Mouse (Mus musculus) forebrain, embryonic 15.5 days (tissue): ENCODE results near the gene Tbc1d23. TPM values are rescaled to one million over a fixed set of nuclear protein-coding genes. Genes with fewer than 3 reads are reported as not detected.

ENCODE experiments used
- ATAC-seq: fragments of 200-750 bp; cut with Nextera tagmentation; replicated peaks from 2 replicates; pipeline ENCODE4 v1.8.0; 2017; ENCODE audit warnings: mild to moderate bottlenecking, moderate TSS enrichment, moderate library complexity
- H3K27ac ChIP-seq: fragments of 300-500 bp; sonication (generic); replicated peaks from 2 replicates; pipeline ENCODE4 v1.5.1; 2015; ENCODE audit warnings: mild to moderate bottlenecking, inconsistent platforms
- H3K27me3 ChIP-seq: fragments of 300-500 bp; sonication (generic); 2 replicates; pipeline ENCODE4 v1.6.1; 2015; ENCODE audit warnings: inconsistent platforms
- H3K36me3 ChIP-seq: fragments of 300-500 bp; sonication (generic); 2 replicates; pipeline ENCODE4 v1.6.1; 2015; ENCODE audit warnings: mild to moderate bottlenecking, inconsistent platforms
- H3K4me1 ChIP-seq: fragments of 300-500 bp; sonication (generic); 2 replicates; pipeline ENCODE4 v1.6.1; 2015; ENCODE audit warnings: inconsistent platforms
- H3K4me2 ChIP-seq: fragments of 300-500 bp; sonication (generic); replicated peaks from 2 replicates; pipeline ENCODE4 v1.6.1; 2015; ENCODE audit warnings: mild to moderate bottlenecking, inconsistent platforms
- H3K4me3 ChIP-seq: fragments of 300-500 bp; sonication (generic); 2 replicates; pipeline ENCODE4 v1.5.1; 2015; ENCODE audit warnings: mild to moderate bottlenecking, inconsistent platforms
- H3K9ac ChIP-seq: fragments of 300-500 bp; sonication (generic); replicated peaks from 2 replicates; pipeline ENCODE4 v1.6.1; 2015; ENCODE audit warnings: mild to moderate bottlenecking, inconsistent platforms
- H3K9me3 ChIP-seq: fragments of 300-500 bp; sonication (generic); 2 replicates; pipeline ENCODE4 v1.6.1; 2016; ENCODE audit warnings: inconsistent platforms
- WGBS: fragments of 180-500 bp; shearing (Covaris S2); methylation state at CpG from one replicate; pipeline ENCODE4 v1.1.7; 2015; ENCODE audit warnings: mixed read lengths; 5-methylcytosine and 5-hydroxymethylcytosine counted together
- polyA plus RNA-seq: library from polyadenylated mRNA; unstranded; fragments of >200 nt; fragmentation: Nextera tagmentation; extraction: Ambion mirVana; gene quantifications from 2 replicates; pipeline ENCODE4 v1.2.1, GENCODE M21; 2015

Gene Tbc1d23
- polyA plus RNA-seq, 1 experiment from 2014 or later: 33.7 TPM

DNA sequence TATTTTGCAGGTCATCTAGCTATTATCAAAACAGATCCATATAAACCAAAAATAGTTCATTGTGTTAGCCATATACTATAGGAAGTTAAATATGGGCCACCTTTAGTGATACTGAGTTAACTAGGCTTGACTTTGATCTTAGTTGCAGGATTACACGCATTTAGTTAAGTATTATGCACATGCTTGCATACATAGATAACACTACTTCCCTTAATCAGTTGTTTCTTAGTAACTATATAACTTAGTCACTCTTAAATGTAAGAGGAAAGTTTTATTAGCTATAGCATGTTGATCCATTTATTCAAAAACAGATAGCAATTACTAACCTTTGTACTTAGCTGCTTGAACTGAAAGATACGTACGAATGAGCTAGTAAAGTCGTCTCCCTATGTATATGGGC is 79.9 kb downstream of the Tbc1d23 start:
- no peak overlapping the region for H3K4me3 ChIP-seq
- no peak overlapping the region for H3K4me2 ChIP-seq
- 94% methylated on average over 4 of the region's 4 CpGs for WGBS
- no peak overlapping the region for H3K9ac ChIP-seq
- no peaks in the 10 kb centered on the region for H3K4me1 ChIP-seq
- H3K27me3 ChIP-seq: no peaks in the 10 kb centered on the region
- no peak overlapping the region for H3K27ac ChIP-seq
- H3K9me3 ChIP-seq: no peaks in the 10 kb centered on the region
- peaks cover 69% of the 10 kb centered on the region for H3K36me3 ChIP-seq
- no peak for ATAC-seq

- ATAC-seq: no peak
- no peak overlapping the region for H3K4me2 ChIP-seq
- no peaks in the 10 kb centered on the region for H3K4me1 ChIP-seq
- no peak overlapping the region for H3K4me3 ChIP-seq
- no peak overlapping the region for H3K9ac ChIP-seq
- no peaks in the 10 kb centered on the region for H3K27me3 ChIP-seq
- no peak overlapping the region for H3K27ac ChIP-seq
- 95% methylated on average over 5 of the region's 5 CpGs for WGBS
- H3K36me3 ChIP-seq: peaks cover 57% of the 10 kb centered on the region
- H3K9me3 ChIP-seq: no peaks in the 10 kb centered on the region
Observed at GRCm38 (mm10) chr16:57144741-57145140, 86.6 kb downstream of the Tbc1d23 start.

GRCm38 (mm10) chr16:57133611-57134010 is 97.7 kb downstream of the Tbc1d23 start:
- Histone ChIP-seq H3K9ac (no peak overlapping the region), H3K9me3 (no peaks in the 10 kb centered on the region), H3K4me2 (no peak overlapping the region), H3K27ac (no peak overlapping the region), H3K27me3 (no peaks in the 10 kb centered on the region), H3K36me3 (peaks cover 26% of the 10 kb centered on the region; the same call in 1 of the 2 replicates), H3K4me1 (0 out of 2 replicates have a peak, but pooled peaks cover 3% of the 10 kb centered on the region), H3K4me3 (no peak overlapping the region)
- WGBS: 94% methylated on average over 6 of the region's 6 CpGs
- ATAC-seq: no peak

- 0 out of 2 replicates have a peak, but pooled peaks cover 3% of the 10 kb centered on the region for H3K4me1 ChIP-seq
- ATAC-seq: no peak
- H3K4me2 ChIP-seq: no peak overlapping the region
- H3K9ac ChIP-seq: no peak overlapping the region
- no peaks in the 10 kb centered on the region for H3K27me3 ChIP-seq
- no peak overlapping the region for H3K27ac ChIP-seq
- WGBS: 80% methylated on average over 1 of the region's 1 CpGs
- no peak overlapping the region for H3K4me3 ChIP-seq
- H3K9me3 ChIP-seq: no peaks in the 10 kb centered on the region
- peaks cover 19% of the 10 kb centered on the region; the same call in 1 of the 2 replicates for H3K36me3 ChIP-seq
Observed at GRCm38 (mm10) chr16:57132326-57132725, 99.0 kb downstream of the Tbc1d23 start.

GRCm38 (mm10) chr16:57131544-57131943 is 99.8 kb downstream of the Tbc1d23 start:
- Histone ChIP-seq H3K4me1 (0 out of 2 replicates have a peak, but pooled peaks cover 3% of the 10 kb centered on the region), H3K27me3 (no peaks in the 10 kb centered on the region), H3K9me3 (no peaks in the 10 kb centered on the region), H3K4me2 (no peak overlapping the region), H3K27ac (no peak overlapping the region), H3K4me3 (no peak overlapping the region), H3K9ac (no peak overlapping the region), H3K36me3 (peaks cover 12% of the 10 kb centered on the region; the same call in 1 of the 2 replicates)
- ATAC-seq: no peak
- 51% methylated on average over 4 of the region's 4 CpGs for WGBS

DNA sequence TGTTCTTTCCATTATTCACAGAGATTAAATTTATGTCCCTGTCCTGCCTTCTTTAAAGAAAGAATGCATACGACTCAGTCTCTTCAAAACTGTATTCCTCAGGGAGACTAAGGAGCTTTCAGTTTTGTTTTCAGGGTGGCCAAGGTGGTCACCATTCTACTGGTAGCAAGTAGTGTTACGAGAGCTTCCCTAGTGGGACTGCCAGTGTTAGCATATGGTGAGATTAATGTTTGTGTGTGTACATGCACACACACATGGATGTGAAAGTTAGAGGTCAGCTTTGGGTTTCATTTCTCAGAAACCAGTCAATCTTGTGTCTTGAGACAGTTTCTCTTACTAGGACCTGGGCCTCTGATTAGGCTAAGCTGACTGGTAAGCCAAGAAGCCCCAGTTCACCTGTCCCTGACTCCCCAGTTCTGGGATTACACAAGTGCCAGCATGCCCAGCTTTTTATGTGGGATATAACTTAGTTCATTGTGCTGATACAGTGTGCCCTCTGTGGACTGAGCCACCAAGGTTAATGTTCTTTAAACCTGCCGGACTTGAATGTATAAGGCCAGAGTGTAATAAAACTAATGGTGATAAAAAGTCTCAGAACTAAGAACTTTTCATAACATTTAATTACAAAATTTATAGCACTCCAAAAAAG is 100.4 kb downstream of the Tbc1d23 start:
- ATAC-seq: no peak
- H3K9ac ChIP-seq: no peak overlapping the region
- 88% methylated on average over 3 of the region's 3 CpGs for WGBS
- no peaks in the 10 kb centered on the region for H3K27me3 ChIP-seq
- H3K4me2 ChIP-seq: no peak overlapping the region
- H3K36me3 ChIP-seq: peaks cover 5% of the 10 kb centered on the region; the same call in 1 of the 2 replicates
- 0 out of 2 replicates have a peak, but pooled peaks cover 3% of the 10 kb centered on the region for H3K4me1 ChIP-seq
- no peak overlapping the region for H3K4me3 ChIP-seq
- H3K9me3 ChIP-seq: no peaks in the 10 kb centered on the region
- H3K27ac ChIP-seq: no peak overlapping the region

- no peaks in the 10 kb centered on the region for H3K36me3 ChIP-seq
- no peak overlapping the region for H3K27ac ChIP-seq
- no peak overlapping the region for H3K4me2 ChIP-seq
- H3K4me3 ChIP-seq: no peak overlapping the region
- 91% methylated on average over 2 of the region's 2 CpGs for WGBS
- peaks cover 17% of the 10 kb centered on the region for H3K4me1 ChIP-seq
- no peak for ATAC-seq
- no peak overlapping the region for H3K9ac ChIP-seq
- no peaks in the 10 kb centered on the region for H3K9me3 ChIP-seq
- no peaks in the 10 kb centered on the region for H3K27me3 ChIP-seq
Observed at GRCm38 (mm10) chr16:57127825-57128224, 103.5 kb downstream of the Tbc1d23 start.

GRCm38 (mm10) chr16:57126268-57126667 is 105.0 kb downstream of the Tbc1d23 start:
- Histone ChIP-seq H3K4me1 (peaks cover 22% of the 10 kb centered on the region), H3K27ac (no peak overlapping the region), H3K36me3 (no peaks in the 10 kb centered on the region), H3K4me2 (no peak overlapping the region), H3K27me3 (no peaks in the 10 kb centered on the region), H3K9ac (no peak overlapping the region), H3K9me3 (no peaks in the 10 kb centered on the region), H3K4me3 (no peak overlapping the region)
- 70% methylated on average over 4 of the region's 4 CpGs for WGBS
- no peak for ATAC-seq

- Histone ChIP-seq H3K27ac (no peak overlapping the region), H3K9ac (peak overlapping the region; percentile 89; the same call in 1 of the 2 replicates), H3K9me3 (no peaks in the 10 kb centered on the region), H3K4me2 (peak overlapping the region; percentile 70), H3K27me3 (no peaks in the 10 kb centered on the region), H3K4me3 (peak overlapping the region; percentile 94), H3K4me1 (peaks cover 22% of the 10 kb centered on the region), H3K36me3 (no peaks in the 10 kb centered on the region)
- ATAC-seq: no peak
- WGBS: 67% methylated on average over 6 of the region's 6 CpGs
Observed at GRCm38 (mm10) chr16:57122682-57123445, 108.4 kb downstream of the Tbc1d23 start.

DNA sequence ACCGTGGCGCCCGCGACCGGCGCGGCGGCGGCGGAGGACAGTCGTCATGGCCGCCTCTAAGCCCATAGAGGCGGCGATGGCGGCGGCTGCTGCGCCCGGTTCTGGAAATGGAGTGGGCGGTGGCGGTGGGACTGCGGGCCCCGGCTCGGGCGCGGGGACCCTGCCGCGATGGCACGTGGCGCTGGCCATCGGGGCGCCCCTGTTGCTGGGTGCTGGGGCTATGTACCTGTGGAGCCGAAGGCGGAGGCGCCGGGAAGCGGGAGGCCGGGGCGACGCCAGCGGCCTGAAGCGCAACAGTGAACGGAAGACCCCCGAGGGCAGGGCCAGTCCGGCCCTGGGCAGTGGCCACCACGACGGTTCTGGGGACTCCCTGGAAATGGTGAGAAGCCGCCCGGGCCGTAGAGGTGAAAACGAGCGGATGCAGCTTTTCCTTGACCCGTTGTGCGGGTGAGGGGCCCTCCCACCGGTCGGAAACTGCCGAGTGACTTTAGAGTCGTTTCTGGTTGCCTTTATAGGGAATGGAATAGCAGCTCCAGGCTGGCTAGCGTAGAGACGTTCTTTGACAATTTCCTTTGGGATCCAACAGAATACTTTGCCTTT is 109.4 kb downstream of the Tbc1d23 start:
- Histone ChIP-seq H3K9ac (peak overlapping the region; percentile 89), H3K36me3 (no peaks in the 10 kb centered on the region), H3K4me3 (peak overlapping the region; percentile 94), H3K27ac (peak overlapping the region; percentile 95), H3K4me1 (peaks cover 22% of the 10 kb centered on the region), H3K27me3 (no peaks in the 10 kb centered on the region), H3K4me2 (peak overlapping the region; percentile 70), H3K9me3 (no peaks in the 10 kb centered on the region)
- no peak for ATAC-seq
- under 1% methylated on average over 59 of the region's 59 CpGs for WGBS

- Histone ChIP-seq H3K27ac (peak within 1 kb of the TSS; percentile 95), H3K9me3 (no peaks in the 10 kb centered on the region), H3K4me2 (peak within 1 kb of the TSS; percentile 70), H3K4me1 (peaks cover 22% of the 10 kb centered on the region), H3K4me3 (peak within 1 kb of the TSS; percentile 94), H3K36me3 (no peaks in the 10 kb centered on the region), H3K27me3 (no peaks in the 10 kb centered on the region), H3K9ac (peak within 1 kb of the TSS; percentile 89)
- ATAC-seq: peak; percentile 99
- 0% methylated on average over 37 of the region's 37 CpGs for WGBS
Observed at GRCm38 (mm10) chr16:57120913-57121815, 110.1 kb downstream of the Tbc1d23 start, which contains the start of gene Tomm70a. TSS of gene Tomm70a (plus strand) at chr16:57121703.
